Mouse (Mus musculus) frontal cortex, postnatal 14 days (tissue): ENCODE measurements around the gene Tmem255b.

Experiments used
- DNase-seq, 2 experiments: peaks; one replicate each; pipeline ENCODE4 v3.0.0; 2022; ENCODE audit warnings: low spot score in 2 of 2

Gene Tmem255b

DNA sequence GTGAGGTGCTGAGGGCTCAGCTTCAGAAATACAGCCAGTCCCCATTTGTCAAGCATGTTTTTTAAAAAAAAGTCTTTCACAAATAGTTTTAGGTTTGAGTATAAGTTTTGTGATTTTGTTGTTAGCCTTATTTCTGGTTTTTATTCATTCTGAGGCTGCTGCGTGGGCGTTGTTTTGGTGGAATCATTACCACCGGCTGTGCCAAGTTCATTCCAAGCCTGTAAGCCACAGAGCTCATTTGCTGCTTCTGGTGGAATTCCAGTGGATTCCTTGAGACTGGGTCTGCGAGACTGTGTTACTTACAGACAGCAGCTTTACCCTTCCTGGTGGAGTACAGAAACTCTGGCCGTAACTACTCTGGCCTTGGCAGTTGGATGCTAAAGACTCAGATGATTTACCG, 11.5 kb downstream of the Tmem255b start:
- no peak for DNase-seq

DNA sequence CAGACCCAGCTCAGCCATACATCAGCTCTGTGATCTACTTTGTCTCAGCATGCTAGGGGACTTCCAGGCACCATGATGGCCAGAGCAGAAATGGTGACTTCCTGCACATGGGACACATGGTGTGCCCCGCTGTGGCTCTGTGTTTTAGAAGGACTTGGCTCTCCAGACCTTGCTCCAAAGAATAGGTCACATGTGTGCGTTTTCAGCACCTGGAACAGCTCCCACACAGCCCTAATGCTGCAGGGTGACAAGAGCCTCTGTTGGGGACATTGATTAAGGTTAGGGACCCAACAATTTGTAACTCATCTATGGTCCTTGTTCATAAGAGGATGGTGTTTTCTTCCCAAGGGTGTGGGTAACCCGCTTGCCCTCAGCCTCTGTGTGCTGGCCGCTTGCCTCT, 13.2 kb downstream of the Tmem255b start:
- no peak for DNase-seq

DNA sequence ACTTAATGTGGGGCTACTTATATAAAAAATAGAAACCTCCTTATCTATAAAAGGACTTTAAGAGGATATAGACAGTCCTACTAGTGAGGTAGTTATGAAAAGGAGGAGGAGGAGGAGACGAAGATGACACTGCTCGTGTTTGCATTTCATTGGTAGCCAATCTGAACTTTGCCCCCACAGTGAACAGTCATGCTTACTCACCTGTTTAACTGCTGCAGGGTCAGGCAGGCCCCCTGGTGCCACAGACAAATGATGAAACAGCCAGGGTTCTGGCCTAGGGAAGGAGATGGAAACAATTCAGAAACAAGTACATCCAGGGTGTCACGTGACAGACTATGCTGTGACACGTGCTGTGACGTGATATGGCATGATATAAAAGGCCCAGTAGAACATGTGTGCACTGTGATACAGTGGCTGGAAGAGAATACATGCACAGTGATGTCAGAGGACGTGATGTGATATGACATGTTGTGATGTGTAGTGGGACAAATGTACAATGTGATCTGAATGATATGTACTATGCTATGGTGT, 16.8 kb downstream of the Tmem255b start:
- DNase-seq, result no peak

DNA sequence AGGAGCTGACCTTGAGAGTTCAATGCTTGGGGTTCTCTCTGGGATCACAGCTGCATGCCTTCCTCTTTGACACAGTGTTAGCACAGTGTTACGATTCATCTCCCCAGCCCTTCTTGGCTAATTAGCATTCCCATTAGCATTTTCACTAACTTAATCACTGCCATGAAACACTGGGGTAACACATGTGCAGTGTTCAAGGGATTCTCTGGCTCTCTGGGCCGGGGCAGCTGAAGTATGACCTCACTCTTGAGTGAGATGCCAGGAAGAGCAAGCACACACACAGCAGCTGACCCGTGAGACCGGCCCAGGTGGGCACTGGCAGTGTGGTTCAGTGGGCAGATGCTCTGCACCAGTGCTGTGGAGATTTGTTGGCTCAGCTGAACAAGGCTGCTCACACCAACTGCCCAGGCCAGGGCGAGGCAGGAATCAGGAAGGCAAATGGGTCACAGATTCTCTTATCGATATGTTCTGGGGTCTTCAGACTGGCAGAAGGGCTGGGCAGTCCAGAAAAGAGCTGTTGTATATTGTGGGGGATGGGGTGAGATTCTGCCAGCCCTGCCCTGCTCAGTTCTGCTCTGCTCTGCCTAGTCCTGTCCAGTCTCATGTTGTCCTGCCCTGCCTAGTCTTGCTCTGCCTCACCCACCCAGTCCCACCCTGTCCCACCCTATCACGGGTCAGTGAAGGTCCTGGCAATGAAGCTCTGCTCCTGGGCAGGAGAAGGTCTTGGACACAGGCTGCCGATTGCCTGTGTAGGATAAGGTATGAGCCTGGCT, 19.5 kb downstream of the Tmem255b start:
- peak in 1 of 2 experiments; percentile 35 for DNase-seq

DNA sequence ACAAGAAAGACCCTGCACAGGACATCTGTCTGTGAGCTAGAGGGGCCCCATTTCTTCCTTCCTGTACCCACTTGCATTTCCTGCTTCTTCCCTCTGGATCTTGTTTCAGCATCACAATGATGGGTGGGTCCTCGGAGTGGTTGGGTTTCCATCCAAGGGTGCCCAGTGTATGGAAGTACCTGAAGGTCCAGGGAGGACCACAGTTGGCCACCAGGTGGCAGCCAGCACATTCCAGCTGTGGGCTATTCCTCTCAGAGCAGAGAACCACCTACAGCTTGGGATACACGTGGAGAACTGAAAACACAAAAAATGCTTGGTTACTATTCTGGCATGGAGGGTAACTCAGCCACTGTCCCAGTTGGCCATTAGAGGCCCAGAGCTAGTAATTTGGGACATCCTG, 20.3 kb downstream of the Tmem255b start:
- DNase-seq, result peak in 1 of 2 experiments; percentile 48

DNA sequence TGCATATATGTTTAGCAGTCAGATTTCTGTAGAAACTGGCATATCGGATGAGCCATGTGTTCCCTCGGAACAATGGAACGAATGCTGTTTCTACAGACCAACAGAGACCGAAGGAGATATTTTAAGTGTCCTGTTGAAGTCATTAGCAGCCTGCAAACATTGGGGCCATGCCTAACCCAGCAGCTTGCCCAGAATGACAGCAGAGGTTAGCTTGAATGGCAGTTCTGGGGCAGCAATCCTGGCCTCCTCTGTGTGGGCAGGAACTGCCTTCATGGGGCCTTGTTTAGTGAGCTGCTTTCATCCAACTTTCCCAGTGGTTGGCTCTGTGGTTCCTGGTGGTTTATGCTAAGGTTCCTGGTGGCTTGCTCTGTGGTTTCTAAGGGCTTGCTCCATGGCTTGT, 24.4 kb downstream of the Tmem255b start:
- no peak for DNase-seq

DNA sequence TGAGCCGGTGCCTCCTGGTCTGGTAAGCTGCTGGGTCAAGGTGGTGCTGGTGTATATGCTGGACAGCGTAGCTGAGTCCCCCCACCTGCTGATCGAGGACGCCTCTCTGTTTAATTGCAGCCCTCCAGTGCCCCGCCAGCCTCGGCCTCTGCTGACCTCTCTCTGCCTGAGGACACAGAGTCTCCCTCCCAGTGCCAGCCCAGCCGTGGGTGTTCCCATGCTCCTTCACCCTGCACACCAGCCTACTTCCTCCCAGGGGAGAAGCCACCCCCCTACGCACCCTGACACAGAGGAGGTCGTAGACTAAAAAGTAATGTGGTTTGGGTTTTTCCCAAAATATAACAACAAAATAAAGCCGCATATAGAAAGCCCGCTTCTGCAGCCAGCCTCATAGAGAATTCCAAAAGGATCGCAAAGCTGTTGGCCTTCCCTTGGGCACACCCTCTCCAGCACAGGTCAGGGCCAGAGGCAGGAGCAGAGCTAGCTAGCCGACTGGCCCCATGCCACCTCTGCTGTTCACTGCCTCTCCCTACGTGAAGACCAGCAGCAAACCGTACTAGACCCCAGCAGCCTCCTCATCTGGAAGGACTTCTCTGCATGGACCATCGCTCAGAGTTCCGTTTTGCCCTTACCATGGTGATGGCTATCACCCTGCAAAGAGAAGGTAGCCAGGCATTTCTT, 26.2 kb downstream of the Tmem255b start:
- no peak for DNase-seq

DNA sequence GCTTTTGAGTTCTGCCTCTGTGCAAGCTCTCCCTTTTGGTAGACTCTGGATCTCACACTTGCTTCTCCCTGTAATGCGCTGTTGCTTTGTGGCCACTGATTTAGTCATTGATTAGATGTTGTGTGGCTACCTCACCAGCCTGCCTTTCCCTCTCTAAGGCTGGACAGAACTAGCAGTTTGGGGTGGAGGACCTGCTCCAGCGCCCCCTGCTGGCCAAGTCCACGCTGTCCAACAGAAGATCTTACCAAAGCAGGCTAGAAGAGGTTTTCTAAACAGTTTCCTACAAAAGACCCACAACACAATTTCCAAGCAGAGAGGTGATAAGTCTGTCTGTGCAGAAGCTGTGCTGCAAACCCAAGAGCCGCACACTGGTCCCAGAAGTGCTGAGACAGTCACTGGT, 26.9 kb downstream of the Tmem255b start:
- peak; percentile 47 to 72 for DNase-seq

DNA sequence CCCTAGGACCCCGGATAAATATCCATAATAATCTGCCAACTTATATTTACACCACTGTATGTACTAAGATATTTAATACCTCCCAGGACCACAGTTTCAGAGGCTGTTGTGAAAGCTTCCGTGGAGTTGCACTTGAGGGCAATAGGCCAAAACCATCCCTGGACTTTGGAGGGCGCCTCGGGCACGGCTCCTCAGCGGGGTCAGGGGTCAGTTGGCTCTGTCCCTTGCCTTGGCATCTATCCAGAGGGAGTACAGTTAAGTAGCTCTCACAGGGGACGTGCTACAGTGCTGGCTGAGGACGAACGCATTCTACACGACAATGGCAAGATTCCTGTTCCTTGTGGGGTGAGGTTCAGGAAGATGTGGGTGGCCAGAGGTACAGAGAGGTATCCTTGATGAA, 27.4 kb downstream of the Tmem255b start:
- no peak for DNase-seq

DNA sequence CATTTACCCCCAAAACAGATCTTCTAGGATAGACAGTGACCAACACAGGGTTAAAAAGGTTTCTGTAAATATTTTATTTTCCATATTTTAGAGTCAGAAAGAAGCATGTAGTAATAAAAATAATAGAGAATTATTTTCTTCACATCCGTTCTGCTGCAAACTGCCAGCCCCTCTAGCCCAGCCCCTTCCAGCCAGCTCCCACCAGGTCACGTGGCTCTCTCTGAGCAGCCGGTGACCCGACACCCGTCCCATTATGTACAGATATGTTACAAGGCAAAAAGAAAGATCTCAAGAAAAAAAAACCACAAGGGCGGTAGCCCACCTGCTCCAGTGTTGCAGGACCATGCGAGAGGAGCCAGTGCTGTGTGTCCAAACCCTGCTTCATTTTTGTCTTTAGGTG, 30.3 kb downstream of the Tmem255b start:
- DNase-seq, result no peak

DNA sequence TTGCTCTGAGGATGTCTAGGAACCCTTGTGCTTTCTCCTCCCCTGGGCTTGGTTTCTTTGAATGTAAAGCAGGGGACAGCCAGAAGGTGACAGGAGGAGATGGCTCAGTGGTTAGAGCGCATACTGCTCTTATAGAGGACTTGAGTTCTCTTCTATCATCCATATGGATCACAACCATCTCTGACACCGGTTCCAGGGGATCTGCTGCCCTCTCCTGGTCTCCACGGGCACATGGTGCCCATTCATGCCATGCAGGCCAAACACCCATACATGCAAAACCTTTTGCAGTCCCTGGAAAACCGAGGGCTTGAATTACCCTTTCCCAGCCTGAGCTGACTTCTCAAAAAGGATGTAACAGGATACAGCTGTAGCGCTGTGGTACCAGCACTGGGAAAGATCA, 32.0 kb downstream of the Tmem255b start:
- DNase-seq, result no peak

DNA sequence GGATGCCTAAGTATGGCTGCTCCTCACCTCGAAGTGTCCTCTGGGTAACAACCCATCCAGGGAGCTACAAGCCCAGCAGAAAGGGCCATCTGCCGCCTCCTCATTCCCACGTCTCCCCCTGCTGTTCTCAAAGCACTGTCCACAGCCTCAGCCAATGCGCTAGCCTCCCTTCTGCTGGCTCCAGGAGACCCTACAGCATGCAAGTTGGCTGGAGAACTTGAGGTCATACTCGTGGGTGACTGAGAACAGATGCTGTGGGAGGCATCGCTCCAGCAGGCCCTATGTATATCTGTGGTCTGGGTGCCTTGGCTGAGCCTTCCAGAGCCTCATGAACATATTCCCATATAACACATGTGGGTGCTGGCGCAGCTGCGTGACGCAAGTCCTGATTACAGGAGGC, 33.7 kb downstream of the Tmem255b start:
- no peak for DNase-seq

DNA sequence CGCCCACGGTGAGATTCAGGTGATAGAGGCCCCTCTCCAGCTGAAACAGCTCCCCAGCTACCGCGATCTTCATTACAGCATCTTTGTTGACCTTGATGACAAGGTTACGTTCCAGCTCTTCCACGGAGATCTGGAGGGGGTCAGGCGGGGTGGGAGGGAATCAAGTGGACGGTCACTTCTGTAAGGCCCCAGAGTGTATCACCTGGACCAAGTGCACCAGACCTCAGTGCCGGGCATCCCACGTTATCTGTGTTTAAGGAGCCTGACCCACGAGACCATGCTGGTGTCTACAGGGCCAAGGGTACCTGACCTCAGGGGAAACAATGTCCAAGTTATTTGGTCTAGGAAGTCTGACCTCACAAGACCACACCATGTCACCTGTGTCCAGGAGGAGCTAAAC, 36.5 kb downstream of the Tmem255b start:
- DNase-seq, result no peak

DNA sequence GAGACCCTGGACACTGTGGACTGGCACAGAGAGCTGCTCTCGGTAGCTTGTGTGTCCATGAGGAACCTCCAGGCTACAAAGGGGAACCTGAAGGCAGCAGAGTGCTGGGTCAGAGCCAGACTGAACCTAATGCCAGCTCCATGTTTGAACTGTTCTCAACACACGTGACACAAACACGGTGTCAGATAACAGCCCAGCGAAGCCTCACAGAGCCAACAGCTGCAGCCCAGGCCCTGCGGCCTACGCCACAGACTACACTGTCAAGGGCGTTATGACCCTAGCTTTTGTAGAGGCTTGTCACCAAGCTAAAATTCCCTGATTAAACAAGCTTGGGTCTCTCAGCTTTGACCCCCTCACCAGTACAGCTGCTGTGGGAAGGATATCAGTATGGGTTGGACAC, 37.3 kb downstream of the Tmem255b start:
- DNase-seq, result no peak

DNA sequence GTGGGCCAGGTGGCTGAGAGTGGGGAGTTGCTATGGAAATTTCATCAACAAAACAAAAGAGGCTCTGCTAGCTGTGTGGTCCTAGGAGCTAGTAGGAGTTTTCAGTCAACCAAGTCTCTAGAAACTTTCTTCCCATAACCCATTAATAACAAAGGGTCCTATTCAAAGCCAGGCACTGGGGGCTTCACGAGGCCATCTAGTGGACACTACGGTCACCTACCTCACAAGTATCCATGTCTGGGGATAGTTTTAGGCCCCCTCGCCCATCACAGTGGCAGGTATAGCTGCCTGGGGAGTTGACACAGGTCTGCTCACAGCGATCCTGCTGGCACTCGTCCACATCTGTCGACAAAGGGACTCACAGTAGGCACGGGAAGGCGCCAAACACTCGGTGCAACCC, 40.9 kb downstream of the Tmem255b start:
- DNase-seq, result no peak

DNA sequence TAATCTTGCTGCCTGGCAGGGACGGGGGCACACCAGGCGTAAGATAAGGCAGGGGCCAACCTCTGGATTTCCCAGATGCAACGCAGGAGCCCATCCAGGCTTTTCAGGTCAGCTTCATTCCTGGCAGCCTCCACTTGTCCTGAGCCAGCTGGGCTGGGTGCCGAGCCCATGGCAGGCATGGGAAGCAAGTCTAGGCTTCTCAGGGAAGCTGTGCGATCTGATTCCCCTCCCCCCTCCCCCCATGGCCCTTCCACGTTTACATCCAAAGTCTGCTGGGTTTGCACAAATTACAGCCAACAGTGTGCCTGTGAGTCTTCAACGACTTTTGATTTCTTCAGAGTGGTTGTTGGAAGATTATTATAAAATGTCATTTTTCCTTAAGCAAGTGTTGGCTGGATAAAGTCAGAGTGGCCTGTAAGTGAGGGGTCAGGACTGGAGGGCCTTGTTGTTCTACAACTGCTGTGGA, 46.1 kb downstream of the Tmem255b start:
- no peak for DNase-seq

DNA sequence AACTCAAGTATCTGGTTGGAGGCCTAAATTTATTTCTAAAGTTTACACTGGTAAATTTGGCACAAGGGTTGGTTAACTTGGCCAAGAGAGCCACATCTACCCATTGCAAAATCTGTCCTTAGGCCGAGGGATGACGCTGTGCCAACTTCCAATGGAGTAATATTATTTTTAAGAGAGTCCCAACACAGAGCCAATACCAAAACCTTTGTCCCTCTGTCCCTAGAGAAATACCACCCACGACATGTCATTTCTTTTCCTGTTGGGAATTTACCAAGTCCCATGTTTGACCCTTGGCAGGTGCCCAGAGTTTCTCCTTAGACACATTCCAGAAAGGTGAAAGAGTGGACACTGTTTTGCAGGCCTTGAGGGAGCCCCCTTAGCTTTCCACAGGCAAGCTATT, 46.6 kb downstream of the Tmem255b start:
- no peak for DNase-seq

DNA sequence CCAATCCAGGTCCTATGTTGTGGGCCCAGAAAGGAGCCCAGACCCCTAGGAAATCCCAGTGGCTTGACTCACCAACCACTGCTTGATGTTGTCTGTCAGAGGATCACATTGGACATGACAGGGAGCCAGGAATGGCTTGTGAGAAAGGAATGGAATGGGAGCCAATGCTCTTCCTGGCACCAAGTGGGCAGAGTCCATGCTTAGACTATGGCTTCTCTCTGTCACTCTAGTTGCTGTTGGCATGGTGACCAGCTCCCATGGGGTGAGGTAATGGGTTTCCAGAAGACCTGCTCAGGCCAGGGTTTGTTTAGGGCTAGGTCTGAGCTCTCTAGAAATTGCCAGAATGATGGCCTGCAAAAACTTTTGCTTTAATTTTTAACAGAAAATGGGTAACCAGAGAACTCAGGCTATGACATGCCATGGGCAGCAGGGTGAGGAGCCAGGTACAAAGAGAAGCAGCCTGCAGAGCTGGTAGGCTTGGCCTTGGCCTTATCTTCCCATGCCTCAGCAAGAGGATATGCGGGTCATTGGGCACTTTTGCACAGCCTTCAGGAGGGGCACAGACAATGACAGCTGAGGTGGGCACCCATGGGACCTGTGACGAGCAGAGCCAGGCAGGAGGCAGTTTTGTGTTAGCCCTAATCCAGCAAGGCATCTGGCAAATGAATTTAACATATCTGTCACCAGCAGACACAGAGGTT, 47.3 kb downstream of the Tmem255b start:
- DNase-seq, result no peak

DNA sequence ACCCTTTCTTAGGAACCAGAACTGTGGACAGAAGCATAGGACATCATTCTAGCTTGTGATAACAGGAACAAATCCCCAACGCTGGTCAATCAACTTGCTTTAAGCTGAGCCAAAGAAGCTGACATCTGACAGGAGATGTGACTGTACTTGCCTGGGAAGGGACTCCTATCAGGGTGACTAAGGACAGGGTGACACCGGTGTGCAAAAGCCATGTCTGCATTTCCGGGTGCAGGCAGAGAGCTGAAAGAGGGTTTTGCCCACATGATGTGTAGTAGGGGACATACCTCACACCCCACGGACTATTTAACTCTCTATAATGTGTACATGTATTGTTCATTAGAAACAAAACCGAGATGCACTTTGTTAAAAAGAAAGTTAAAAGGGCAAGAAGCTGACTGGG, 48.2 kb downstream of the Tmem255b start:
- DNase-seq, result no peak

DNA sequence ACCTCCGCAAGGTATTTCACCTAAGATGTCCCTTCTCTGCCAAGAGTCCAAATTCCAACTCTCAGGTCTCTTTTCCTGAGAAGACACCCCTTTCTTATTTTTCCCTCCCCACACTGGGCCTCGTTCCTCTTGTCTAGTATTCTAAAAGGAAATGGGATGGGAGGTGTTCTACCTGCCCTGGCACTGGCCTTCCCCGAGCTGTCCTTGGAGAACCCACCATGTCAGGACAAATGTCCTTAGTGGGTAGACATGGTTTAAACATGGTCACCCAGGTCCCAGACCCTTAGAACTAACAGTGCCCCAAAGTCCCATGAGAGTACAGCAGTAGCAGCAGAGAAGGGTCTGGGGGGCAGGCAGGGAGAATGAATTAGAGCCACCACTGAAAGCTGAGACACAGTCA, 54.4 kb downstream of the Tmem255b start:
- no peak for DNase-seq

DNA sequence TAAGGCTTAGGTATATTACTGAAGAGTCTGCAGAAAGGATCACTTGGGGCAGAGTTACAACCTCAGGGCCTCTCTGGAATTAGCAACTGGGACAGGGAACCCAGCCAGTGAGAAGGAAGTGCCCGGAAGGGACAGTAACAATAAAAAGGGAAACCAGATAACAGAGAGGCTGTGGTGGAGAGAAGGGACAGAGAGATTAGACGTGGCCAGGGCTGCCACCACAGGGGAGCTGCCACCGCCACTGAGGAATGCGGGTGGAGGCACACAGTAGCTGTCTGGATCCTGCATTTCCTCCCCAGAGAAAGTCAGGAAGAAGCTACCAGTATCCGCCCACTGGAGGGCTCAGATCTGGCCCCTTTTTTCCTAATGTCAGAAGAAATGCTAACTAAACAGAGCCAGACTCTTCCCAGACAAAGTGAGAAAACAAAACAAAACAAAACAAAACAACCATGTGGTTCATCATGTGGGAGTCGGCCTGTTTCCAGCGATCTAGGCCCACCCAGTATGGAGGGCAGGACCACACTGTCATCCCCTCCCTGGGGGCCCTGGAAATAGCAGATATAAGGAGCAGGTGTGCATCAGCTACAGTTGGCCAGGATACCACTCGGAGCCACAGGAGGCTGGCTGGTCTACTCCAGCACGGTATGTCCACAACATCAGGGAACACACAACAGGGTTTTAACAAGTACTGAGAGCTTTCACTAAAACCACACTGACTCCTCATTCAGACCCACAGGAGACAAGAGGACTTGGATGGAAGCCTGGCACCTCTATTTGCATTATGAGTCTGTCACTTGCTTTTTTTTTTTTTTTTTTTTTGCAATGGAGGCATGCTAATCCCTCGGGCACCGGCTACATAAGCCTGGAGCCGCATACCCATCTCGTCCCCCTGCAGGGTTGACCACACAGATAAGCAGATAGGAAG, 55.3 kb downstream of the Tmem255b start:
- no peak for DNase-seq
